Mouse (Mus musculus) mouse embryonic stem cell (cell line): ENCODE results near the gene Apc2.

Experiments used
- in situ Hi-C, 2 experiments: fragments of 300-500 bp; cut with MboI; formaldehyde crosslinking; loops; 1 replicate in 1 of 2; 3 replicates in 1 of 2; pipeline ENCODE4 v1.14.3; 2019 to 2020; ENCODE audit warnings: low sequenced_read_pairs in 2 of 2, low pct_unique_long_range_greater_than_20kb in 1 of 2, mixed read lengths in 1 of 2; ENCODE audit not compliant: unreplicated experiment in 1 of 2

Apc2 gene

DNA sequence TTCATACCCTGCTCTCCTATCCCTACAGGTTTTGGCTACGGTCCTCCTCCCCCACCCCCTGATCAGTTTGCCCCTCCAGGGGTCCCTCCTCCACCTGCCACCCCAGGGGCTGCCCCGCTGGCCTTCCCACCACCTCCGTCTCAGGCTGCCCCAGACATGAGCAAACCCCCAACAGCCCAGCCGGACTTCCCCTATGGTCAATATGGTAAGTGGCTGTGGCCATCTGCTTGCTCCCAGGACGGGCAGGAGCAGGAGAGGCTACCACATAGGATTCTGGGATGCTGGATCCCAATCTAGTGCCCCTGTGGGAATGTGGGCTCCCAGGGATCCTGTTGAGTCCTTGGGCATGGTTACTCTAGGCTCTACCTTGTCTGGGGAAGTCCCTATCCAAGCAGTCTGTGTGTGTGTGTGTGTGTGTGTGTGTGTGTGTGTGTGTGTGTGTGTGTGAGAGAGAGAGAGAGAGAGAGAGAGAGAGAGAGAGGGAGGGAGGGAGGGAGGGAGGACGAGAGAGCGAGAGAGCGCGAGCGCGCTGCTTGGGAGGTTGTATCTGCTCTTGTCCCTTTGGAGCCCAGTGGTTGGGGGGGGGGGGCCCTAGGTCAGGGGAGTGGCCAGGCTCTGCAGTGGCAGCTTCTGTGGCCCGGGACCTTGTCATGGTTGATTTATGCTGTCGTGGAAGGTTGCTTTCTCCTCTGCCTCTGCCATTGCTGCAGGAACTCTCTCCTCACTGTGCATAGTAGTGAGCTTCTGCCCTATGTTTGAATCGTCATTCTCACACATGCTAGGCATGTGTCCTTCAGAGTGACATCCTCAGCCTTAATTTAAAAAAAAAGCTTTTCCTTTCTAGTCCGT lies 10.3 kb upstream of the Apc2 start:
- in situ Hi-C loops: no loop called here

- in situ Hi-C loops: no loop called here
Measured at GRCm38 (mm10) chr10:80288097-80288496, 7.7 kb upstream of the Apc2 start.

GRCm38 (mm10) chr10:80288657-80289056 lies 7.1 kb upstream of the Apc2 start:
- in situ Hi-C loops: no loop called here

DNA sequence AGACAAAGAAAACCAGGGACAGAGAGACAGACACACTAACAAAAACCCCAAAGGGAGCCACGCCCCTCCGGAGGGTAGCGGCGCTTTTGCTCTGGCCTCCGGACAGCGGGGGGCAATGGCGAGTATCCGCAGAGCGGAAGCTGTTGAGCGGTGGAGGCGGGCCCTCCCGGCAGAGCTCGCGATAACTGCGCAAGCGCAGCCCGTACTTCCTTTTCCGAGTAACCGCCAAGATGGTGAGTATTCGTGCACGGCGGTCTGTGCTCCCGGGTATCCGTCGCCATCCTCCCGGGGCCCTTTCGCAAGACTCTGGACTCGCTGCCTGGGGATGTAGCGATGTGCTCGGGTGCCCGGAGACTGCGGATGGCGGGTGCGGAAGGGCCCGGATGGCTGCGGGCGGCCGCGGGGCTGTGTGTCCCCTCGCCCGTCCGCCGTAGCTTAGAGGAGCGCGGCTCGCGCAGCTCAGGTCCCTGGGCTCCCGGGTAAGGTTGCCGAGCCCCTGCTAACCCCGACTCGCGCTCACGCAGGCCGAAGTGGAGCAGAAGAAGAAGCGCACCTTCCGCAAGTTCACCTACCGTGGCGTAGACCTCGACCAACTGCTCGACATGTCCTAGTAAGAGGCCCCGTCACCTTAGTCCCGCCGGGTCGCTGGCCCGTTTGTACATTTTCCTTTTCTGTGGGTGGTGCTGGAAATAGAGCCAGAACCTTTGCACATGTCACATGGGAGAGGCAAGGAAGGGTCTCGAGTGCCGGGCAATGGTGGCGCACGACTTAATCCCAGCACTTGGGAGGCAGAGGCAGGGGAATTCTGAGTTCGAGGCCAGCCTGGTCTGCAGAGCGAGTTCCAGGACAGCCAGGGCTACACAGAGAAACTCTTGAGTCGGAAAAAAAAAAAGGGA lies 3.3 kb upstream of the Apc2 start, which contains the start of gene Rps15:
Gene Rps15, plus strand, starts transcription at position 203 of the 896 bp plus-strand sequence.
- in situ Hi-C loops: no loop called here

GRCm38 (mm10) chr10:80293325-80293724 lies 2.5 kb upstream of the Apc2 start:
- in situ Hi-C loops: no loop called here

DNA sequence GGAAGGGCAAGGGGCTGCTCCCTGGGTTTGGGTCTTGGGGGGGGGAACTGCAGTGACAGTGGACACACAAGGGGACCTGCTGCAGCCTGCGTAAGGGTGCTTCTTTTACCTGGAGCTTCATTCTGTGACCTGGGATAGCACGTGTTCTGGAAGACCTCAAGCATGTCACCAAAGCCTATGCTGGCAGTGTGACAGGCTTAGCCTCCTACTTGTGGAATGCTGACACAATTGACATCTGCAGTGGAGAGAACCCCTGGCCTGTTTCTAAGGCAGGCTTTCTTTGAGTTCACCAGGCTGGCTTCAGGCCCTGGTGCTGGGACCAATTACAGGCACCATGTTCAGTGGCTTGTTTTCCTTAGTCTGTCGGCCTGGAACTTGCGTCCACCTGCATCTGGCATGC lies 1.5 kb upstream of the Apc2 start:
- in situ Hi-C loops: no loop called here

GRCm38 (mm10) chr10:80294788-80295303 lies 931 bp upstream of the Apc2 start:
- in situ Hi-C loops: no loop called here

GRCm38 (mm10) chr10:80296824-80297223 lies 1.0 kb downstream of the Apc2 start:
- in situ Hi-C loops: no loop called here

DNA sequence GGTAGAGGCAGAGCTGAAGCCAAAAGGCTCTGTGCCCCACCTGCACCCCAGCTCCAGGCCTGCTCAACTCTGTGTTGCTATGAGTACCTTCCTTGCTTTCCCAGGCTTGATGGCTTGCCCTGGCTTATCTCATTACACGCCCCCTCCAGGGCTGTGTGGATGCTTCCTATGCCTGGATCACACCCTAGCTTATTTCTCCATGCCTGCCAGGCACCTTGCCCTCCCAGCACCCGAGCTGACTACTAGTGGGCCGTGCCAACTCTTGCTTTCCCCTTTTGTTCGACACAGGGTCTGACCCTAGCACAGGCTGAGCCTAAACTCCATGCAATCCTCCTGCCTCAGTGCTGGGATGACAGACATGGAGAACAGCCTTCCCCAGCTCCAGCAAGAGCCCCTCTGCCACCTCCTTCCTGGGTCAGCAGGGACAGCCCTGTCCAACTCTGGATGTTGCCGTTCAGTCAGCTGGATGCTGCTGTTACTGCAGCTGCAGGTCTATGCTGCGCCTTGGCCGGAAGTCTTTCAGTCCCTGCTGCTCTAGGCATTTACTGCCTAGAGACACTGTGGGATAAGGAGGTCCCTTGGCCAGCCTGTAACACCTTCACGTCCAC lies 1.9 kb downstream of the Apc2 start:
- in situ Hi-C loops: no loop called here

DNA sequence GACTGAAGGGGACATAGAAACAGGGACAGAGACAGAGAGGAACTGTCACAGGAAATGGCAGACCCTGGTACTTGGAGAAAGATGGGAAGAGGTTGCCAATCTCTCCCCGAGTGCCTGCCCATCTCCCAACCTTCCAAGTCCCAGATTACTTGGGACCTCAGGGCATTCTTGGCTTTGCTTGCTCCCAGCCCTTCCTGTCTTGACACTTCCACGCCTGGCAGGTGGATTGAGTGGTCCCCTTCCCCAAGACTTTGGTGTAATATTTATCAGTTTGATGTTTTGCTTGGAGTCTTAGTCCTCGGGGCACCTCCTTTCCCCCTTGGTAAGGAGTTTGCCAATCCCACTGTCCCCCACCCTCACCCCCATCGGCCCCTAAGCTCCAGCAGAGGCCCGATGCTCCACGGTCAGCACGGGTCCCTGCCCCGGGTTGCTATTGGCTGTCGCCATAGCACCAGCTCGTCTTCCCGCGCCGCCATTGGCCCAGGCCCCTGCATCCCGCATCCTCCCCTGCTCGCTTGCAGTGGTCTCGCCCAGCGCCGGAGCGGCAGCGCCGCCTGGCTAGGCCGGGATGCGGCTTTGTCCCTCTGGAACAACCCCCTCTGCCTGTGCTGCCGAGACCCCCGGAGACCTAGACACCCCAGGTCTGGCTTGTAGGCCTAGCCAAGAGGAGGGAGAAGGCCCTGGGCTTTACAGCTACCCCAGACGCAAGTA lies 2.9 kb downstream of the Apc2 start:
- in situ Hi-C loops: no loop called here

GRCm38 (mm10) chr10:80299301-80299700 lies 3.5 kb downstream of the Apc2 start:
- in situ Hi-C loops: no loop called here

DNA sequence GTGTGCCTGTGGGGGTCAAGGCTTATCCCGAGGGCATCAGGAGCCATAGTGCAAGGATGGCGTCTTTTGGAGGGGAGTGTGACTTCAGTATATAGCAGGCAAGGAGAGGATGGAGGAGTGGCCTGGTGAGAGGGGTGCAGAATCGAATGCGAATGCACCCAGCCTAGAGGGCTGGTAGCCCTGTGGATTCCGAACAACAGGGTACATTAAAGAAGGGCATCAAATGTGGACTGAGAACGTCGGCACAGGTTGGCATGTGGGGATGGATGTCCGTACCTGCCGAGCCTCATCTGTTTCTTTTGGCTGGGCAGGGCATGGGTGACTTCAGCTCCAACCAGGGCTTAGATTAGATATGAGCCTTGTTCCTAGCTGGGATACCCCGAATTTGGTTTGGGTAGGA lies 4.0 kb downstream of the Apc2 start:
- in situ Hi-C loops: no loop called here

GRCm38 (mm10) chr10:80300672-80301181 lies 5.0 kb downstream of the Apc2 start:
- in situ Hi-C loops: no loop called here

GRCm38 (mm10) chr10:80301256-80302081 lies 5.7 kb downstream of the Apc2 start:
- in situ Hi-C loops: no loop called here

DNA sequence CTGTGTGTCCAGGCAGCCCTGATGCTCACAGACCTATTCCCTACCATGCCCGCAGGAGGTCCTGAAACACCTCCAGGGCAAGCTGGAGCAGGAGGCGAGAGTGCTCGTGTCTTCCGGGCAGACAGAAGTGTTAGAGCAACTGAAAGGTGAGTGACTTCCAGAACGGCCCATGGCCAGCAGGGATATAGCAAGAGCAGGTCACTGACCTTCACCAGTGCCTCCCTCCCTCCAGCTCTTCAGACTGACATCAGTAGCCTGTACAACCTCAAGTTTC lies 6.2 kb downstream of the Apc2 start:
- in situ Hi-C loops: no loop called here

DNA sequence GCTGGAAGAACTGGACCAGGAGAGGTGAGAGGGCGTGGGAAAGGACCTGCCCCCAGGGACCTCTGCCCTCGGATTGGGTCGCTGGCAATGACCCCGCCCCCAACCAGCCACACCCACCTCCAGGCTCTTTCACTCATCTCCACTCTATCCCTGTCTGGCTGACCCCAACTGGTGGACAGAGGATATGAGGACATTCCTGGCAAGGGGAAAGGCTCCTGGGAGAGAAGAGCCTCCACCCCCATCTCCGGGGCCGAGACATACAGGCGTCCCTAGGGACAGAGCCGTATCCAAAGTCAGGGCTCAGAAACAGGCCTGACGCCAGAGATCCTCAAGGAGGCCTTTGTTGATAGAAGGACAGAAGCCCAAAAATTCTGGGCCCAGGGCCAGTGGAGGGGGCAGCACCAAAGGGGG lies 6.7 kb downstream of the Apc2 start:
- in situ Hi-C loops: no loop called here

GRCm38 (mm10) chr10:80304458-80304857 lies 8.7 kb downstream of the Apc2 start:
- in situ Hi-C loops: no loop called here

GRCm38 (mm10) chr10:80304862-80305261 lies 9.1 kb downstream of the Apc2 start:
- in situ Hi-C loops: no loop called here
